ENCODE assay signal across 8 mouse cellular contexts in genomic region chr2:164909542-164909941, GRCm38 (mm10). TPM values are rescaled to one million over a fixed set of nuclear protein-coding genes. Genes with fewer than 3 reads are reported as not detected.
DNase-seq lines count a peak whose midpoint lies in the region; ATAC-seq and TF ChIP-seq lines count a peak whose summit lies in the region.

No protein-coding gene starts in this region.

- H3K27me3 ChIP-seq in G1E (ENCODE audit: insufficient read depth, low read length), result no peaks in the 10 kb centered on the region
- H3K27me3 ChIP-seq in forebrain, embryonic 10.5 days (ENCODE audit: poor library complexity, severe bottlenecking), result no peaks in the 10 kb centered on the region
- H3K27me3 ChIP-seq in intestine, embryonic 14.5 days (replicated peaks; ENCODE audit: control insufficient read depth, insufficient read depth, low read length), result no peaks in the 10 kb centered on the region
- H3K27me3 ChIP-seq in liver, embryonic 16.5 days (ENCODE audit: control insufficient read depth, insufficient read depth, low read depth, low read length), result no peaks in the 10 kb centered on the region
- H3K27me3 ChIP-seq in neural tube, embryonic 14.5 days (ENCODE audit: control insufficient read depth, insufficient read depth, low read length), result no peaks in the 10 kb centered on the region

- H3K27ac ChIP-seq in forebrain, embryonic 10.5 days, result no peak overlapping the region
- H3K27ac ChIP-seq in intestine, embryonic 14.5 days (ENCODE audit: low read depth), result no peak overlapping the region
- peak overlapping the region; percentile 96 for H3K27ac ChIP-seq in liver, embryonic 16.5 days (ENCODE audit: low read length)
- no peak overlapping the region for H3K27ac ChIP-seq in neural tube, embryonic 14.5 days (ENCODE audit: low read depth, low read length)

- peak overlapping the region; percentile 92; the same call in 1 of the 2 replicates for H3K4me3 ChIP-seq in G1E (ENCODE audit: low read depth, low read length)
- H3K4me3 ChIP-seq in forebrain, embryonic 10.5 days, result peak overlapping the region; percentile 63
- H3K4me3 ChIP-seq in intestine, embryonic 14.5 days (ENCODE audit: low read depth, low read length), result peak overlapping the region; percentile 64; the same call in 1 of the 2 replicates
- H3K4me3 ChIP-seq in liver, embryonic 16.5 days (ENCODE audit: low read depth, low read length), result peak overlapping the region; percentile 99
- peak overlapping the region; percentile 69; the same call in 1 of the 2 replicates for H3K4me3 ChIP-seq in neural tube, embryonic 14.5 days (ENCODE audit: low read depth, low read length)

- 91% methylated on average over 1 of the region's 1 CpGs for WGBS in forebrain, embryonic 10.5 days
- 77% methylated on average over 1 of the region's 1 CpGs for WGBS in intestine, embryonic 14.5 days
- 76% methylated on average over 1 of the region's 1 CpGs for WGBS in liver, embryonic 16.5 days (ENCODE audit: insufficient replicate concordance)
- 71% methylated on average over 1 of the region's 1 CpGs for WGBS in neural tube, embryonic 14.5 days

- peak overlapping the region; percentile 85 for H3K4me2 ChIP-seq in intestine, embryonic 14.5 days (ENCODE audit: low read length)
- peak overlapping the region; percentile 94 for H3K4me2 ChIP-seq in liver, embryonic 16.5 days (ENCODE audit: low read depth, low read length)
- H3K4me2 ChIP-seq in neural tube, embryonic 14.5 days (ENCODE audit: low read depth, low read length), result peak overlapping the region; percentile 79; the same call in 1 of the 2 replicates

- peak; percentile 25; the same call in 1 of the 2 replicates for ATAC-seq in G1E (ENCODE audit: extremely low read depth, insufficient number of reproducible peaks, low FRiP score, poor library complexity, severe bottlenecking)
- ATAC-seq in intestine, embryonic 14.5 days (replicated peaks; ENCODE audit: low FRiP score, low TSS enrichment, low read depth), result no peak
- ATAC-seq in liver, embryonic 16.5 days (ENCODE audit: low read depth), result no peak
- ATAC-seq in neural tube, embryonic 14.5 days (ENCODE audit: low read depth), result no peak

- H3K9me3 ChIP-seq in G1E (replicated peaks), result peaks cover 11% of the 10 kb centered on the region
- peaks cover 17% of the 10 kb centered on the region for H3K9me3 ChIP-seq in forebrain, embryonic 10.5 days
- peaks cover 5% of the 10 kb centered on the region for H3K9me3 ChIP-seq in intestine, embryonic 14.5 days (ENCODE audit: control insufficient read depth, low read length)
- peaks cover 6% of the 10 kb centered on the region for H3K9me3 ChIP-seq in liver, embryonic 16.5 days (replicated peaks; ENCODE audit: control insufficient read depth, low read length)
- no peaks in the 10 kb centered on the region for H3K9me3 ChIP-seq in neural tube, embryonic 14.5 days (ENCODE audit: control insufficient read depth, low read length)

- peaks cover 52% of the 10 kb centered on the region for H3K4me1 ChIP-seq in G1E (ENCODE audit: insufficient read depth, low read depth, low read length)
- H3K4me1 ChIP-seq in forebrain, embryonic 10.5 days, result peaks cover 34% of the 10 kb centered on the region
- H3K4me1 ChIP-seq in intestine, embryonic 14.5 days (replicated peaks; ENCODE audit: control insufficient read depth, insufficient read depth, low read length), result peaks cover 15% of the 10 kb centered on the region
- peaks cover 29% of the 10 kb centered on the region for H3K4me1 ChIP-seq in liver, embryonic 16.5 days (ENCODE audit: control insufficient read depth, low read depth, low read length)
- peaks cover 17% of the 10 kb centered on the region for H3K4me1 ChIP-seq in neural tube, embryonic 14.5 days (ENCODE audit: control insufficient read depth, insufficient read depth, low read length)

- peaks cover 69% of the 10 kb centered on the region for H3K36me3 ChIP-seq in G1E (replicated peaks)
- peaks cover 62% of the 10 kb centered on the region for H3K36me3 ChIP-seq in forebrain, embryonic 10.5 days (replicated peaks)
- peaks cover 48% of the 10 kb centered on the region for H3K36me3 ChIP-seq in intestine, embryonic 14.5 days (ENCODE audit: control insufficient read depth, insufficient read depth, low read length)
- peaks cover 43% of the 10 kb centered on the region for H3K36me3 ChIP-seq in liver, embryonic 16.5 days (ENCODE audit: control insufficient read depth, insufficient read depth)
- H3K36me3 ChIP-seq in neural tube, embryonic 14.5 days (ENCODE audit: control insufficient read depth, insufficient read depth, low read length), result peaks cover 45% of the 10 kb centered on the region

- DNase-seq in 416B (ENCODE audit: low read depth), result peak; percentile 90
- peak; percentile 33 for DNase-seq in G1E (ENCODE audit: low spot score)
- no peak for DNase-seq in forebrain, embryonic 10.5 days (ENCODE audit: extremely low spot score, low spot score)
- no peak for DNase-seq in intestine, embryonic 14.5 days (ENCODE audit: low spot score)
- DNase-seq in right cerebral cortex, adult 18-20 months, result no peak
- DNase-seq in thymus, postnatal 25 days, result no peak

- H3K9ac ChIP-seq in intestine, embryonic 14.5 days (ENCODE audit: low read length), result peak overlapping the region; percentile 92
- peak overlapping the region; percentile 99; the same call in 1 of the 2 replicates for H3K9ac ChIP-seq in liver, embryonic 16.5 days (ENCODE audit: low read depth, low read length)
- H3K9ac ChIP-seq in neural tube, embryonic 14.5 days (replicated peaks; ENCODE audit: low read depth, low read length), result no peak overlapping the region

- 0 out of 2 replicates have a peak, but pooled peaks have one; percentile 37 for TF ChIP-seq CTCF in G1E (IDR thresholded peaks at IDR 0.05; ENCODE audit: low read depth, low read length)

RNA-seq across cellular contexts. Expression of gene Zfp335, which starts 2.0 kb away (rescaled TPM):
- total RNA-seq in G1E (2014; fragmentation: Nextera tagmentation), result 30.6 and 31.4 TPM in 2 replicates
- 8.7 and 9.8 TPM in 2 replicates for total RNA-seq in G1E (2017)
- 48.3 and 49.6 TPM in 2 replicates for polyA plus RNA-seq in G1E (2012)
- polyA plus RNA-seq in forebrain, embryonic 10.5 days (2016; fragmentation: Nextera tagmentation; extraction: Ambion mirVana), result 16.0 and 16.6 TPM in 2 replicates
- polyA plus RNA-seq in intestine, embryonic 14.5 days (2014; fragmentation: Nextera tagmentation; extraction: Ambion mirVana), result 12.7 and 14.3 TPM in 2 replicates
- 5.9 and 6.8 TPM in 2 replicates for polyA plus RNA-seq in liver, embryonic 16.5 days (2015; fragmentation: Nextera tagmentation; extraction: Ambion mirVana)
- polyA plus RNA-seq in neural tube, embryonic 14.5 days (2014; fragmentation: Nextera tagmentation; extraction: Ambion mirVana), result 14.3 and 14.5 TPM in 2 replicates

RNA-seq across cellular contexts. Expression of gene Pcif1, which starts 30.4 kb away (rescaled TPM):
- total RNA-seq in G1E (2014; fragmentation: Nextera tagmentation) (54.7 and 61.3 TPM in 2 replicates), G1E (2017) (31.7 and 35.5 TPM in 2 replicates)
- polyA plus RNA-seq in G1E (2012), result 137 TPM in 2 replicates
- polyA plus RNA-seq in forebrain, embryonic 10.5 days (2016; fragmentation: Nextera tagmentation; extraction: Ambion mirVana), result 78.3 and 84.6 TPM in 2 replicates
- 76.0 and 85.5 TPM in 2 replicates for polyA plus RNA-seq in intestine, embryonic 14.5 days (2014; fragmentation: Nextera tagmentation; extraction: Ambion mirVana)
- polyA plus RNA-seq in liver, embryonic 16.5 days (2015; fragmentation: Nextera tagmentation; extraction: Ambion mirVana), result 36.8 and 38.2 TPM in 2 replicates
- 78.0 and 82.1 TPM in 2 replicates for polyA plus RNA-seq in neural tube, embryonic 14.5 days (2014; fragmentation: Nextera tagmentation; extraction: Ambion mirVana)

RNA-seq across cellular contexts. Expression of gene Mmp9, which starts 31.0 kb away (rescaled TPM):
- not detected in 2 replicates for total RNA-seq in G1E (2014; fragmentation: Nextera tagmentation)
- 0.76 and 0.82 TPM in 2 replicates for total RNA-seq in G1E (2017)
- polyA plus RNA-seq in G1E (2012), result 0.63 and 0.76 TPM in 2 replicates
- 0.45 TPM in 1 of 2 replicates, not detected in the other for polyA plus RNA-seq in forebrain, embryonic 10.5 days (2016; fragmentation: Nextera tagmentation; extraction: Ambion mirVana)
- 2.4 and 3.3 TPM in 2 replicates for polyA plus RNA-seq in intestine, embryonic 14.5 days (2014; fragmentation: Nextera tagmentation; extraction: Ambion mirVana)
- polyA plus RNA-seq in liver, embryonic 16.5 days (2015; fragmentation: Nextera tagmentation; extraction: Ambion mirVana), result 8.9 and 13.0 TPM in 2 replicates
- polyA plus RNA-seq in neural tube, embryonic 14.5 days (2014; fragmentation: Nextera tagmentation; extraction: Ambion mirVana), result 13.8 and 22.2 TPM in 2 replicates

RNA-seq across cellular contexts. Expression of gene Slc12a5, which starts 51.1 kb away (rescaled TPM):
- 0.63 and 1.4 TPM in 2 replicates for total RNA-seq in G1E (2014; fragmentation: Nextera tagmentation)
- 0.46 and 0.82 TPM in 2 replicates for total RNA-seq in G1E (2017)
- 0.39 and 0.72 TPM in 2 replicates for polyA plus RNA-seq in G1E (2012)
- 0.92 and 0.93 TPM in 2 replicates for polyA plus RNA-seq in forebrain, embryonic 10.5 days (2016; fragmentation: Nextera tagmentation; extraction: Ambion mirVana)
- 1.3 and 1.5 TPM in 2 replicates for polyA plus RNA-seq in intestine, embryonic 14.5 days (2014; fragmentation: Nextera tagmentation; extraction: Ambion mirVana)
- polyA plus RNA-seq in liver, embryonic 16.5 days (2015; fragmentation: Nextera tagmentation; extraction: Ambion mirVana), result 0.13 TPM in 2 replicates
- 51.5 and 68.8 TPM in 2 replicates for polyA plus RNA-seq in neural tube, embryonic 14.5 days (2014; fragmentation: Nextera tagmentation; extraction: Ambion mirVana)

RNA-seq across cellular contexts. Expression of gene Pltp, which starts 52.0 kb away (rescaled TPM):
- total RNA-seq in G1E (2014; fragmentation: Nextera tagmentation), result not detected in 2 replicates
- total RNA-seq in G1E (2017), result not detected in 2 replicates
- not detected in 2 replicates for polyA plus RNA-seq in G1E (2012)
- polyA plus RNA-seq in forebrain, embryonic 10.5 days (2016; fragmentation: Nextera tagmentation; extraction: Ambion mirVana), result 36.6 and 40.0 TPM in 2 replicates
- 25.7 and 28.1 TPM in 2 replicates for polyA plus RNA-seq in intestine, embryonic 14.5 days (2014; fragmentation: Nextera tagmentation; extraction: Ambion mirVana)
- polyA plus RNA-seq in liver, embryonic 16.5 days (2015; fragmentation: Nextera tagmentation; extraction: Ambion mirVana), result 23.1 and 27.4 TPM in 2 replicates
- polyA plus RNA-seq in neural tube, embryonic 14.5 days (2014; fragmentation: Nextera tagmentation; extraction: Ambion mirVana), result 59.0 and 136 TPM in 2 replicates

Comparison
In these comparisons a context has a peak if more than half of its experiments do, and no peak if none do; other contexts are left out.
1. DNase-seq: peak in 416B (single experiment) and G1E (single experiment); none in forebrain, embryonic 10.5 days (single experiment), intestine, embryonic 14.5 days (single experiment), right cerebral cortex, adult 18-20 months (single experiment) and thymus, postnatal 25 days (single experiment).
2. Peak in every context shown above with its lines, with median percentiles within 50 percentile points of each other: H3K4me3 ChIP-seq and H3K4me2 ChIP-seq.